Mouse (Mus musculus): ENCODE measurements around the gene Ddit4l. TPM values are rescaled to one million over a fixed set of nuclear protein-coding genes. Genes with fewer than 3 reads are reported as not detected.
A peak's percentile ranks its signal among the peaks of the same experiment; 100 is the strongest.

Ddit4l gene
- total and polyA plus RNA-seq, 2 experiments: 0.37 to 0.45 TPM

GRCm38 (mm10) chr3:137622895-137623580 is 1.6 kb downstream of the Ddit4l start:
- no peak overlapping the region for H3K27ac ChIP-seq (replicated peaks; ENCODE audit: insufficient read depth, low read depth, low read length)
- no peaks in the 10 kb centered on the region for H3K36me3 ChIP-seq (ENCODE audit: control insufficient read depth, insufficient read depth, low read length)
- no peaks in the 10 kb centered on the region for H3K27me3 ChIP-seq (ENCODE audit: control insufficient read depth, insufficient read depth, low read length)
- no peaks in the 10 kb centered on the region; the same call in 1 of the 2 replicates for H3K4me1 ChIP-seq (ENCODE audit: control insufficient read depth, insufficient read depth, low read length)
- H3K79me2 ChIP-seq (ENCODE audit: control insufficient read depth, insufficient read depth, low read length): no peaks in the 10 kb centered on the region
- no peak overlapping the region for H3K9ac ChIP-seq (ENCODE audit: low read depth, low read length)
- 48% methylated on average over 14 of the region's 14 CpGs for WGBS
- no peak for TF ChIP-seq POLR2A (IDR thresholded peaks at IDR 0.05; ENCODE audit: extremely low read depth, insufficient read depth, low read length)
- peak overlapping the region; percentile 68; the same call in 1 of the 2 replicates for H3K4me3 ChIP-seq (ENCODE audit: insufficient read depth, low read depth, low read length)
- DNase-seq (ENCODE audit: extremely low read depth, low read depth, low spot score): peak; percentile 15

- WGBS: 1% methylated on average over 47 of the region's 47 CpGs
- TF ChIP-seq CTCF (IDR thresholded peaks at IDR 0.05; ENCODE audit: low read depth, low read length) (no peak), POLR2A (IDR thresholded peaks at IDR 0.05; ENCODE audit: extremely low read depth, insufficient read depth, low read length) (no peak)
- peak overlapping the region; percentile 68 for H3K4me3 ChIP-seq (ENCODE audit: insufficient read depth, low read depth, low read length)
- peak; percentile 54 for DNase-seq (ENCODE audit: extremely low read depth, low read depth, low spot score)
- H3K79me2 ChIP-seq (ENCODE audit: control insufficient read depth, insufficient read depth, low read length): no peaks in the 10 kb centered on the region
- H3K4me1 ChIP-seq (ENCODE audit: control insufficient read depth, insufficient read depth, low read length): no peaks in the 10 kb centered on the region; the same call in 1 of the 2 replicates
- no peak overlapping the region for H3K27ac ChIP-seq (replicated peaks; ENCODE audit: insufficient read depth, low read depth, low read length)
- no peaks in the 10 kb centered on the region for H3K36me3 ChIP-seq (ENCODE audit: control insufficient read depth, insufficient read depth, low read length)
- H3K27me3 ChIP-seq (ENCODE audit: control insufficient read depth, insufficient read depth, low read length): no peaks in the 10 kb centered on the region
- peak overlapping the region; percentile 27; the same call in 1 of the 2 replicates for H3K9ac ChIP-seq (ENCODE audit: low read depth, low read length)
These were observed 2.4 kb downstream of the Ddit4l start for GRCm38 (mm10) chr3:137623581-137624362.

GRCm38 (mm10) chr3:137625054-137625453 is 3.6 kb downstream of the Ddit4l start:
- Histone ChIP-seq H3K79me2 (ENCODE audit: control insufficient read depth, insufficient read depth, low read length) (no peaks in the 10 kb centered on the region), H3K27ac (replicated peaks; ENCODE audit: insufficient read depth, low read depth, low read length) (no peak overlapping the region), H3K4me1 (ENCODE audit: control insufficient read depth, insufficient read depth, low read length) (no peaks in the 10 kb centered on the region; the same call in 1 of the 2 replicates), H3K9ac (ENCODE audit: low read depth, low read length) (no peak overlapping the region), H3K27me3 (ENCODE audit: control insufficient read depth, insufficient read depth, low read length) (no peaks in the 10 kb centered on the region), H3K4me3 (ENCODE audit: insufficient read depth, low read depth, low read length) (no peak overlapping the region), H3K36me3 (ENCODE audit: control insufficient read depth, insufficient read depth, low read length) (no peaks in the 10 kb centered on the region)
- no peak for DNase-seq (ENCODE audit: extremely low read depth, low read depth, low spot score)
- TF ChIP-seq CTCF (IDR thresholded peaks at IDR 0.05; ENCODE audit: low read depth, low read length) (no peak), POLR2A (IDR thresholded peaks at IDR 0.05; ENCODE audit: extremely low read depth, insufficient read depth, low read length) (no peak)
- WGBS: 75% methylated on average over 5 of the region's 5 CpGs

GRCm38 (mm10) chr3:137633726-137634125 is 12.3 kb downstream of the Ddit4l start:
- H3K36me3 ChIP-seq (ENCODE audit: control insufficient read depth, insufficient read depth, low read length): no peaks in the 10 kb centered on the region
- H3K27ac ChIP-seq (replicated peaks; ENCODE audit: insufficient read depth, low read depth, low read length): no peak overlapping the region
- no peaks in the 10 kb centered on the region for H3K4me1 ChIP-seq (ENCODE audit: control insufficient read depth, insufficient read depth, low read length)
- whole genome bisulfite sequencing: 84% methylated on average over 10 of the region's 10 CpGs
- no peak overlapping the region for H3K4me3 ChIP-seq (ENCODE audit: insufficient read depth, low read depth, low read length)
- TF ChIP-seq CTCF (IDR thresholded peaks at IDR 0.05; ENCODE audit: low read depth, low read length) (no peak), POLR2A (IDR thresholded peaks at IDR 0.05; ENCODE audit: extremely low read depth, insufficient read depth, low read length) (no peak)
- H3K9ac ChIP-seq (ENCODE audit: low read depth, low read length): no peak overlapping the region
- no peaks in the 10 kb centered on the region for H3K27me3 ChIP-seq (ENCODE audit: control insufficient read depth, insufficient read depth, low read length)
- H3K79me2 ChIP-seq (ENCODE audit: control insufficient read depth, insufficient read depth, low read length): no peaks in the 10 kb centered on the region
- no peak for DNase-seq (ENCODE audit: extremely low read depth, low read depth, low spot score)

- no peak for DNase-seq (ENCODE audit: extremely low read depth, low read depth, low spot score)
- Histone ChIP-seq H3K36me3 (ENCODE audit: control insufficient read depth, insufficient read depth, low read length) (no peaks in the 10 kb centered on the region), H3K4me1 (ENCODE audit: control insufficient read depth, insufficient read depth, low read length) (no peaks in the 10 kb centered on the region), H3K27ac (replicated peaks; ENCODE audit: insufficient read depth, low read depth, low read length) (no peak overlapping the region), H3K9ac (ENCODE audit: low read depth, low read length) (no peak overlapping the region), H3K27me3 (ENCODE audit: control insufficient read depth, insufficient read depth, low read length) (no peaks in the 10 kb centered on the region), H3K4me3 (ENCODE audit: insufficient read depth, low read depth, low read length) (no peak overlapping the region), H3K79me2 (ENCODE audit: control insufficient read depth, insufficient read depth, low read length) (no peaks in the 10 kb centered on the region)
- 83% methylated on average over 4 of the region's 4 CpGs for WGBS
- TF ChIP-seq POLR2A (IDR thresholded peaks at IDR 0.05; ENCODE audit: extremely low read depth, insufficient read depth, low read length) (no peak), CTCF (IDR thresholded peaks at IDR 0.05; ENCODE audit: low read depth, low read length) (no peak)
These were observed 15.2 kb downstream of the Ddit4l start for GRCm38 (mm10) chr3:137636571-137636970.
